Comparison of ENCODE assay signal across 12 mouse cellular contexts in the genomic region with DNA sequence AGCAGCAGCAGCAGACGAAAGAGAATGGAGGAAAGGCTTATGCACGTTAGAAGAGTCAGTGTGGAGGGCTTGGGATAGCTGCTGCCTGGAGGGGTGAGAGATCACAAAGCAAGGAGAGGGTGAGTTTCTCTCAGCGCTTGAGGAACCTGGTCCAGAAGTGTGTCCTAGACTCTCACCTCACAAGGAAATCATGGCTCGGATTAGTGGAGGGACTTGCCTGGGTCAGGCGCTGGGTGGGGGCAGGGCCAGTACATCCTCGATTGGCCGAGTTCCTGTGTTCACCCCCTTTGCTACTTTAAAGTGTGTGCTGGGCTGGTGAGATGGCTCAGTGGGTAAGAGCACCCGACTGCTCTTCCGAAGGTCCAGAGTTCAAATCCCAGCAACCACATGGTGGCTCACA. TPM values are rescaled to one million over a fixed set of nuclear protein-coding genes. Genes with fewer than 3 reads are reported as not detected.
DNase-seq lines count a peak whose midpoint lies in the region; ATAC-seq and TF ChIP-seq lines count a peak whose summit lies in the region.
"Had no signal": no experiment of that assay in that cellular context is flagged by ENCODE, and none has a peak within 500 bp of the region (broad histone marks: within the 10 kb centered on the region; RNA-seq: fewer than 3 reads in every experiment).

No protein-coding gene starts in this region.

- TF ChIP-seq CTCF in forebrain, postnatal 0 days (IDR thresholded peaks at IDR 0.05; ENCODE audit: low read depth), result no peak
- TF ChIP-seq CTCF in left cerebral cortex, adult 2 months (IDR thresholded peaks at IDR 0.05), result no peak

- no peaks in the 10 kb centered on the region for H3K36me3 ChIP-seq in forebrain, postnatal 0 days (ENCODE audit: insufficient read depth)
- H3K36me3 ChIP-seq in midbrain, embryonic 12.5 days, result no peaks in the 10 kb centered on the region

- H3K9ac ChIP-seq in forebrain, postnatal 0 days, result 0 out of 2 replicates have a peak overlapping the region, but pooled peaks have one; percentile 15
- H3K9ac ChIP-seq in midbrain, embryonic 12.5 days (replicated peaks), result no peak overlapping the region

- intact Hi-C loops in left cerebral cortex, adult 2 months (cut with DNase I), result loop anchor here (2.0 kb wide), 1 partner anchor 13 kb away; no protein-coding TSS in a partner anchor
- intact Hi-C loops in left cerebral cortex, postnatal 4 days (cut with DNase I), result no loop called here

- peak; percentile 52 for DNase-seq in retina, postnatal 1 day
- no peak for DNase-seq in retina, embryonic 14.5 days (ENCODE audit: low spot score)
- no peak for DNase-seq in forebrain, postnatal 0 days
- no peak for DNase-seq in adrenal gland, adult 8-10 months
- DNase-seq in left cerebral cortex, adult 2 months (ENCODE audit: extremely low spot score in 1 of 2, low spot score in 2 of 2), result no peak
- DNase-seq in left cerebral cortex, postnatal 4 days, result no peak
- DNase-seq: kidney, postnatal 36 days; lung, adult 18-20 months had no signal

- peak; percentile 47; the same call in 1 of the 2 replicates for ATAC-seq in forebrain, postnatal 0 days
- ATAC-seq in midbrain, embryonic 12.5 days (ENCODE audit: low FRiP score, low read depth), result no peak

- H3K27me3 ChIP-seq in forebrain, postnatal 0 days (ENCODE audit: insufficient read depth, low read length), result no peaks in the 10 kb centered on the region
- H3K27me3 ChIP-seq in midbrain, embryonic 12.5 days, result no peaks in the 10 kb centered on the region; the same call in 1 of the 2 replicates

- H3K27ac ChIP-seq in forebrain, postnatal 0 days (ENCODE audit: low read depth, low read length), result peak overlapping the region; percentile 85
- peak overlapping the region; percentile 65 for H3K27ac ChIP-seq in midbrain, embryonic 12.5 days (replicated peaks)
- no peak overlapping the region for H3K27ac ChIP-seq in left cerebral cortex, adult 2 months

- peaks cover 20% of the 10 kb centered on the region for H3K4me1 ChIP-seq in forebrain, postnatal 0 days (ENCODE audit: insufficient read depth)
- H3K4me1 ChIP-seq in midbrain, embryonic 12.5 days, result peaks cover 29% of the 10 kb centered on the region

- H3K9me3 ChIP-seq in forebrain, postnatal 0 days (ENCODE audit: low read length), result no peaks in the 10 kb centered on the region
- peaks cover 3% of the 10 kb centered on the region; the same call in 1 of the 2 replicates for H3K9me3 ChIP-seq in midbrain, embryonic 12.5 days

- WGBS in forebrain, postnatal 0 days, result 31% methylated on average over 9 of the region's 9 CpGs
- WGBS in midbrain, embryonic 12.5 days, result 49% methylated on average over 9 of the region's 9 CpGs

- H3K4me2 ChIP-seq in forebrain, postnatal 0 days (ENCODE audit: low read depth), result peak overlapping the region; percentile 22; the same call in 1 of the 2 replicates
- H3K4me2 ChIP-seq in midbrain, embryonic 12.5 days (replicated peaks), result peak overlapping the region; percentile 30

- no peak overlapping the region for H3K4me3 ChIP-seq in forebrain, postnatal 0 days (ENCODE audit: low read depth, low read length)
- no peak overlapping the region for H3K4me3 ChIP-seq in midbrain, embryonic 12.5 days
- no peak overlapping the region for H3K4me3 ChIP-seq in left cerebral cortex, adult 2 months
- H3K4me3 ChIP-seq: megakaryocyte, embryonic 14.5 days had no signal

RNA-seq across cellular contexts. Expression of a gene that starts 18.6 kb away (rescaled TPM):
- 30.2 and 32.6 TPM in 2 replicates for total RNA-seq in forebrain, postnatal 0 days (2014; rRNA removed)
- polyA plus RNA-seq in forebrain, postnatal 0 days (2015; fragmentation: Nextera tagmentation; extraction: Ambion mirVana), result 13.5 and 25.0 TPM in 2 replicates
- polyA plus RNA-seq in midbrain, embryonic 12.5 days (2016; fragmentation: Nextera tagmentation; extraction: Ambion mirVana), result 0.45 and 0.60 TPM in 2 replicates
- 1 to 10 TPM; 7.7 to 9.7 (median 8.8) TPM for total RNA-seq in adrenal gland, adult 8-10 months (2022)
- 10 to 100 TPM; 68.5 to 89.8 TPM for total RNA-seq in left cerebral cortex, adult 2 months (2021)
- 10 to 100 TPM; 39.2 to 59.4 TPM for total RNA-seq in left cerebral cortex, postnatal 4 days (2021)

RNA-seq across cellular contexts. Expression of a gene that starts 22.3 kb away (rescaled TPM):
- 0.71 and 5.0 TPM in 2 replicates for total RNA-seq in forebrain, postnatal 0 days (2014; rRNA removed)
- 0.89 and 0.96 TPM in 2 replicates for polyA plus RNA-seq in forebrain, postnatal 0 days (2015; fragmentation: Nextera tagmentation; extraction: Ambion mirVana)
- polyA plus RNA-seq in midbrain, embryonic 12.5 days (2016; fragmentation: Nextera tagmentation; extraction: Ambion mirVana), result 2.3 and 2.6 TPM in 2 replicates
- 10 to 100 TPM in 2 of 4 experiments, 1 to 10 TPM in 2; 6.5 to 17.8 (median 10.3) TPM for total RNA-seq in adrenal gland, adult 8-10 months (2022)
- total RNA-seq in left cerebral cortex, adult 2 months (2021), result under 1 TPM in 1 of 2 experiments, not detected in 1; 0.84 TPM
- not detected for total RNA-seq in left cerebral cortex, postnatal 4 days (2021)
- total RNA-seq: hematopoietic stem cell, adult 5-6 weeks; left cerebral cortex, postnatal 10 days had no signal

RNA-seq across cellular contexts. Expression of a gene that starts 33.7 kb away (rescaled TPM):
- 2,315 and 2,714 TPM in 2 replicates for total RNA-seq in forebrain, postnatal 0 days (2014; rRNA removed)
- polyA plus RNA-seq in forebrain, postnatal 0 days (2015; fragmentation: Nextera tagmentation; extraction: Ambion mirVana), result 944 and 1,242 TPM in 2 replicates
- 1,023 and 1,075 TPM in 2 replicates for polyA plus RNA-seq in midbrain, embryonic 12.5 days (2016; fragmentation: Nextera tagmentation; extraction: Ambion mirVana)
- 100 to 1,000 TPM; 669 to 739 (median 714) TPM for total RNA-seq in adrenal gland, adult 8-10 months (2022)
- total RNA-seq in left cerebral cortex, adult 2 months (2021), result 100 to 1,000 TPM; 369 to 415 TPM
- 100 to 1,000 TPM; 539 to 588 TPM for total RNA-seq in left cerebral cortex, postnatal 4 days (2021)

RNA-seq across cellular contexts. Expression of a gene that starts 50.2 kb away (rescaled TPM):
- total RNA-seq in forebrain, postnatal 0 days (2014; rRNA removed), result 0.15 and 0.57 TPM in 2 replicates
- polyA plus RNA-seq in forebrain, postnatal 0 days (2015; fragmentation: Nextera tagmentation; extraction: Ambion mirVana), result 0.23 and 0.46 TPM in 2 replicates
- polyA plus RNA-seq in midbrain, embryonic 12.5 days (2016; fragmentation: Nextera tagmentation; extraction: Ambion mirVana), result 0.56 TPM in 2 replicates
- 10 to 100 TPM; 40.8 to 52.6 (median 41.6) TPM for total RNA-seq in adrenal gland, adult 8-10 months (2022)
- not detected for total RNA-seq in left cerebral cortex, adult 2 months (2021)
- not detected for total RNA-seq in left cerebral cortex, postnatal 4 days (2021)
- total RNA-seq: hematopoietic stem cell, adult 5-6 weeks; left cerebral cortex, postnatal 10 days had no signal
